Mouse (Mus musculus) megakaryocyte, embryonic 14.5 days (primary cell): Measurements from ENCODE around the gene Hist1h1d. TPM values are rescaled to one million over a fixed set of nuclear protein-coding genes. Genes with fewer than 3 reads are reported as not detected.

Experiments used
- H3K27me3 ChIP-seq: replicated peaks from 2 replicates; pipeline ENCODE3; 2012; ENCODE audit warnings: inconsistent platforms
- H3K36me3 ChIP-seq: replicated peaks from 2 replicates; pipeline ENCODE3; 2012; ENCODE audit warnings: low read length, inconsistent platforms, mixed read lengths
- H3K4me1 ChIP-seq: 2 replicates; pipeline ENCODE4 v1.6.1; 2012; ENCODE audit warnings: inconsistent platforms
- H3K4me3 ChIP-seq: replicated peaks from 2 replicates; pipeline ENCODE3; 2012; ENCODE audit warnings: moderate library complexity, mild to moderate bottlenecking, inconsistent platforms
- H3K9me3 ChIP-seq: 2 replicates; pipeline ENCODE4 v1.6.1; 2012; ENCODE audit warnings: inconsistent platforms
- FLI1 ChIP-seq: IDR thresholded peaks from 2 replicates; pipeline ENCODE4 v1.6.1; 2012; ENCODE audit warnings: low read length, inconsistent platforms, mixed read lengths
- GATA1 ChIP-seq: IDR thresholded peaks from 3 replicates; pipeline ENCODE4 v1.6.1; 2012; ENCODE audit warnings: mixed read lengths, low read length, inconsistent platforms, borderline replicate concordance
- polyA plus RNA-seq: library from polyadenylated mRNA; stranded (reverse); fragments of >175 nt; gene quantifications from 2 replicates; pipeline ENCODE4 v1.2.3, GENCODE M21; 2012; ENCODE audit warnings: low replicate concordance; ENCODE audit not compliant: insufficient read depth

The Hist1h1d gene
- polyA plus RNA-seq, 1 experiment = 2.1 TPM

- no peaks in the 10 kb centered on the region for H3K36me3 ChIP-seq
- no peak for TF ChIP-seq FLI1
- no peak for TF ChIP-seq GATA1
- no peaks in the 10 kb centered on the region for H3K27me3 ChIP-seq
- peak overlapping the region; percentile 89 for H3K4me3 ChIP-seq
- no peaks in the 10 kb centered on the region for H3K9me3 ChIP-seq
- H3K4me1 ChIP-seq = peaks cover 34% of the 10 kb centered on the region
Measured at GRCm38 (mm10) chr13:23516822-23517602, 36.0 kb upstream of the Hist1h1d start.

DNA sequence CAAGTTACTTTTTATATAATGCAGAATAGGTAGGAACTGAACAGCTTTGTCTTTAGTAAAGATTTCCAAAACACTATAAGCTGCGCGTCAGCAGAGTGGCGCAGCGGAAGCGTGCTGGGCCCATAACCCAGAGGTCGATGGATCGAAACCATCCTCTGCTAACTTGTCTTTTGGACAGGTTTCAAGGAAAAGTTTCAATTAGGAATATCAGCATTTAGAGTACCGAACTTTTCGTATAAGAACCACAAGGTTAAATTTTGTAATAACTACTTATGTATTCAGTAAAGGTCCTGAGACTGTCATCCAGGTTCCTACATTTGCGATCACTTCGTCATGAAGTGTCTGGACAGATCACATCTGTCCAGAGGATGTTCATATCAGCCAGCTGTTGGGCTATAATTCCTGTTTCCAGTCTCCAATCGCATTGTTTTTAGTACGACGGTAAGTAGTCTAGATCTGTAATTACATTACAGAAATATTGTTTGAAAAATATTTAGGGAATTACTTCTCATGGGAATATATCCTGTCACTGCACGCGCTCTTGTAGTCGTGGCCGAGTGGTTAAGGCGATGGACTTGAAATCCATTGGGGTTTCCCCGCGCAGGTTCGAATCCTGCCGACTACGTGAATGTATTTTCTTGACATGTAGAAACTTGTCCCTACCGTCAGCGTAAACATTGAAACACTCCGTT, 35.3 kb upstream of the Hist1h1d start:
- TF ChIP-seq GATA1 (no peak), FLI1 (no peak)
- H3K9me3 ChIP-seq = no peaks in the 10 kb centered on the region
- no peaks in the 10 kb centered on the region for H3K27me3 ChIP-seq
- H3K4me3 ChIP-seq = peak overlapping the region; percentile 89
- H3K4me1 ChIP-seq = peaks cover 41% of the 10 kb centered on the region
- no peaks in the 10 kb centered on the region for H3K36me3 ChIP-seq

DNA sequence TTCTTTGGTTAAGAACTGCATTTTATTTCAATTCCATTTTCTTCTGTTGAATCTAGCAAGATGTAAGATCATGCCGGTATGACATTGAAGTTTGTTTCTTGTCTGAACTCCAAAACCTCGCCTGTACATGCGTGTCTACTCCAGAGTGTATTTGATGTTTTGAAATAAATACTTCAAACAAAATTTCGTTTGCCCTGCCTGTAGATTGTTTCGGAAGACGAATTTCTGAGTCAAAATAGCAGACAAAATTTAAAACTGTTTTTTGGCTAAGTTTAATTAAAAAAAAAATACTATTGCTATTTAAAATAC, 34.8 kb upstream of the Hist1h1d start:
- no peaks in the 10 kb centered on the region for H3K36me3 ChIP-seq
- H3K9me3 ChIP-seq = no peaks in the 10 kb centered on the region
- TF ChIP-seq FLI1 (no peak), GATA1 (no peak)
- H3K27me3 ChIP-seq = no peaks in the 10 kb centered on the region
- H3K4me3 ChIP-seq = peak overlapping the region; percentile 89
- H3K4me1 ChIP-seq = peaks cover 42% of the 10 kb centered on the region

DNA sequence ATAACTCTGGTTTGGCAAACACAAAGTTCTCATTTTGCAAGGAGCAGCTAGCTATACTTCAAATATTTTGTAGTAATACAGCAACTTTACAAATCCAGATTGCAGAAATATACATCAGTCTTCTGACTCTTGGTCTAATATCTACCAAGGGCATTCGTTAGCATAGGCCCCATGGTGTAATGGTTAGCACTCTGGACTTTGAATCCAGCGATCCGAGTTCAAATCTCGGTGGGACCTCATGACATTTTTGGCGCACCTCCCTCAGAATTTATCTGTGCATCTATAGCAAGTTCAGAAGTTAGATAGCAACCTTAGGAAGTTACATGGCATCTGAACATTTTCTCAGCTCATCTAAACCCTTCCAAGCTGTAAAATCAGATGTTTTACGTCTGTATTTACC, 34.2 kb upstream of the Hist1h1d start:
- Histone ChIP-seq H3K4me3 (peak overlapping the region; percentile 89), H3K27me3 (no peaks in the 10 kb centered on the region), H3K4me1 (peaks cover 47% of the 10 kb centered on the region), H3K9me3 (no peaks in the 10 kb centered on the region), H3K36me3 (no peaks in the 10 kb centered on the region)
- no peak; the same call in 2 of the 3 replicates for TF ChIP-seq GATA1
- no peak for TF ChIP-seq FLI1

DNA sequence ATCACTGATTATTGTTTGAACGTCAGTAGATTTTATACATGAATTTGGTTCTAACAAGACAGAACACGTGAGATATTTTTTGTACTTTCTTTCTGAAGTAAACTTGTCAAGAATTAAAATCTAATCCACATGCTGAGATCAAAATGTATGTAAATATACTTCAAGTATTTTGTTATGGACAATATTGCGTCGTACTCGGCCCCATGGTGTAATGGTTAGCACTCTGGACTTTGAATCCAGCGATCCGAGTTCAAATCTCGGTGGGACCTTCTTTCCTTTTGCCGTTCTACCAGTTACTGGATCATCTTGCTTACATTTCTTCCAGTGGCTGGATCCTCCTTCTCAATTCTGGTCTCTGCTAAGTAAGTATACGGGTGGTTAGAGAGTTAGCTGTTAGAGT, 33.6 kb upstream of the Hist1h1d start:
- no peaks in the 10 kb centered on the region for H3K27me3 ChIP-seq
- peaks cover 52% of the 10 kb centered on the region for H3K4me1 ChIP-seq
- no peak for TF ChIP-seq GATA1
- no peak for TF ChIP-seq FLI1
- no peaks in the 10 kb centered on the region for H3K9me3 ChIP-seq
- no peaks in the 10 kb centered on the region for H3K36me3 ChIP-seq
- peak overlapping the region; percentile 89 for H3K4me3 ChIP-seq

DNA sequence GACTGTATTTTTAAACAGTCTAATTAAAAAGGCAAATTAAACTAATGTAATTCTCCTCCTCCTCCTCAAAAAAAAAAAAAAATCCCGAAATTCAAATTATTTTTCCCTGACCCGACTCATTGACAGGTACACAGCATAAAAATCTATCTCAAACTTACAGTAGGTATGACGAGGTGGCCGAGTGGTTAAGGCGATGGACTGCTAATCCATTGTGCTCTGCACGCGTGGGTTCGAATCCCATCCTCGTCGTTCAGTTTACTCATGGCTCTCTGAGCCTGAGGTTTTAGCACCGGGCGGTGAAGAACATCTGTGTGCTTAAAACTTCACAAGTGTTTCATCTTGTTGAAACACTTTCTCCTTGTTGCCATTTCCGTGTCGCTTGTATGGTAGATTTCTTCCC, 31.4 kb upstream of the Hist1h1d start:
- H3K4me1 ChIP-seq = peaks cover 60% of the 10 kb centered on the region
- peak overlapping the region; percentile 80 for H3K4me3 ChIP-seq
- H3K36me3 ChIP-seq = no peaks in the 10 kb centered on the region
- TF ChIP-seq GATA1 (no peak), FLI1 (no peak)
- H3K9me3 ChIP-seq = no peaks in the 10 kb centered on the region
- H3K27me3 ChIP-seq = no peaks in the 10 kb centered on the region

- H3K4me3 ChIP-seq = peak overlapping the region; percentile 35
Measured at GRCm38 (mm10) chr13:23523976-23524375, 29.1 kb upstream of the Hist1h1d start.

GRCm38 (mm10) chr13:23524654-23525053, 28.4 kb upstream of the Hist1h1d start:
- Histone ChIP-seq H3K4me3 (peak overlapping the region; percentile 8), H3K4me1 (peaks cover 71% of the 10 kb centered on the region), H3K27me3 (no peaks in the 10 kb centered on the region), H3K9me3 (no peaks in the 10 kb centered on the region), H3K36me3 (no peaks in the 10 kb centered on the region)
- no peak for TF ChIP-seq FLI1
- TF ChIP-seq GATA1 = no peak

More at GRCm38 (mm10) chr13:23523976-23524375, 29.1 kb upstream of the Hist1h1d start:
- no peaks in the 10 kb centered on the region for H3K36me3 ChIP-seq
- peaks cover 71% of the 10 kb centered on the region for H3K4me1 ChIP-seq
- TF ChIP-seq GATA1 = no peak
- TF ChIP-seq FLI1 = no peak
- no peaks in the 10 kb centered on the region for H3K27me3 ChIP-seq
- H3K9me3 ChIP-seq = no peaks in the 10 kb centered on the region

GRCm38 (mm10) chr13:23525901-23526300, 27.2 kb upstream of the Hist1h1d start:
- Histone ChIP-seq H3K9me3 (no peaks in the 10 kb centered on the region), H3K36me3 (no peaks in the 10 kb centered on the region), H3K4me3 (peak overlapping the region; percentile 88), H3K27me3 (no peaks in the 10 kb centered on the region), H3K4me1 (peaks cover 64% of the 10 kb centered on the region)
- TF ChIP-seq FLI1 = no peak
- no peak for TF ChIP-seq GATA1

DNA sequence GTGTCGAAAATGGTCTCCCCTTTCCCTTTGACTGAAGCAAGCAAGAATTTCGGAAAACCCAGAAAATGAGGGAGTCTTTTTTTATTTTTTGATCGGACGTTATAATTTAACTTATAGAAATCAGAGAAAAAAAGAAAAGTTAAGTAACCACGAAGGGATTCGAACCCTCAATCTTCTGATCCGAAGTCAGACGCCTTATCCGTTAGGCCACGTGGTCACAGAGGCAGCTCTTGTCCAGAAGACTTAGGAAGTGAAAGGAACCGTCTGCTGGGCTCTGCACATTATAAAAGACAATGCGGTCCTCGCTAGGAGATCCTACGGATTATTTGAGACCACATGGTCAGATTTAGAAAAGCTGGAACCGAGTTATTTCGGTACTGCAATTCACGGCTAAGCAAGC, 26.8 kb upstream of the Hist1h1d start:
- no peak for TF ChIP-seq FLI1
- TF ChIP-seq GATA1 = no peak
- H3K27me3 ChIP-seq = no peaks in the 10 kb centered on the region
- H3K9me3 ChIP-seq = no peaks in the 10 kb centered on the region
- peaks cover 62% of the 10 kb centered on the region for H3K4me1 ChIP-seq
- peak overlapping the region; percentile 88 for H3K4me3 ChIP-seq
- H3K36me3 ChIP-seq = no peaks in the 10 kb centered on the region
